Mouse (Mus musculus) liver, postnatal 0 days (tissue): ENCODE results near the gene Kcnb1.

Experiments
- CTCF ChIP-seq: sonication (generic); IDR thresholded peaks from 2 replicates; pipeline ENCODE4 v1.5.1; 2016; ENCODE audit warnings: antibody characterized with exemption, low read depth
- EP300 ChIP-seq: IDR thresholded peaks from 2 replicates; pipeline ENCODE4 v1.6.1; 2016; ENCODE audit warnings: antibody characterized with exemption, low read depth, mild to moderate bottlenecking

GRCm38 (mm10) chr2:167138611-167139010 is 51.3 kb downstream of the Kcnb1 start:
- TF ChIP-seq CTCF (no peak), EP300 (no peak)
